Mouse (Mus musculus) left cerebral cortex, adult 2 months (tissue): ENCODE measurements around the gene Rimklb. TPM values are rescaled to one million over a fixed set of nuclear protein-coding genes. Genes with fewer than 3 reads are reported as not detected.
"Not testable (repeated sequence)": the region's sequence is repeated elsewhere in the genome, so short reads cannot be mapped to it uniquely, and the experiment has no call there.

Experiments used
- DNase-seq, 2 experiments: peaks; one replicate each; pipeline ENCODE4 v3.0.0; 2021 to 2022; ENCODE audit warnings: low spot score in 2 of 2, mixed read lengths in 1 of 2; ENCODE audit errors: extremely low spot score in 1 of 2
- H3K27ac ChIP-seq: fragments of 200-600 bp; 2 replicates; pipeline ENCODE4 v1.8.1; 2022
- H3K4me3 ChIP-seq: fragments of 200-600 bp; 2 replicates; pipeline ENCODE4 v1.8.1; 2022
- CTCF ChIP-seq: fragments of 200-600 bp; IDR thresholded peaks from 2 replicates; pipeline ENCODE4 v1.8.1; 2022; ENCODE audit warnings: antibody characterized with exemption, mild to moderate bottlenecking, moderate library complexity
- intact Hi-C: fragments of 180-260 bp; cut with DNase I; formaldehyde crosslinking; loops from one replicate; pipeline ENCODE4 v1.15.1; 2025
- long read RNA-seq, 2 experiments: library from polyadenylated mRNA; stranded (forward); transcript quantifications; one replicate each; pipeline ENCODE4 v2.0.0; 2021; ENCODE audit warnings: borderline mapping rate in 2 of 2
- total RNA-seq, 2 experiments: library from RNA; stranded (reverse); gene quantifications; 2 replicates each; pipeline ENCODE4 v1.2.3; 2021

Rimklb gene
- 10 to 100 TPM; 80.3 to 80.6 TPM for total RNA-seq
- long read RNA-seq, experiment 1, full-length matches to known transcripts: 3 of 11 reads
- long read RNA-seq, experiment 1, partial matches to known transcripts: 4 of 11 reads
- long read RNA-seq, experiment 1, other reads (novel, unspliced or antisense): 4 of 11 reads
- long read RNA-seq, experiment 2, full-length matches to known transcripts: 6 of 19 reads
- long read RNA-seq, experiment 2, partial matches to known transcripts: 9 of 19 reads
- long read RNA-seq, experiment 2, other reads (novel, unspliced or antisense): 4 of 19 reads

GRCm38 (mm10) chr6:122498661-122499060 lies at the start of gene Rimklb:
Gene Rimklb (minus strand): TSS chr6:122498761.
- TF ChIP-seq CTCF: no peak
- no peak for DNase-seq
- intact Hi-C loops: loop anchor here (5.0 kb wide), 2 partner anchors 96 to 166 kb away; no protein-coding TSS in a partner anchor
- H3K4me3 ChIP-seq: no peak within 1 kb of the TSS
- H3K27ac ChIP-seq: no peak within 1 kb of the TSS

- no peak for TF ChIP-seq CTCF
- DNase-seq: no peak
- intact Hi-C loops: no loop called here
- no peak overlapping the region for H3K4me3 ChIP-seq
- no peak overlapping the region for H3K27ac ChIP-seq
Measured at GRCm38 (mm10) chr6:122545948-122546347, 47.4 kb upstream of the Rimklb start.

- H3K27ac ChIP-seq: no peak overlapping the region
- H3K4me3 ChIP-seq: no peak overlapping the region
- no peak for DNase-seq
- intact Hi-C loops: no loop called here
- no peak for TF ChIP-seq CTCF
Measured at GRCm38 (mm10) chr6:122545289-122545882, 46.8 kb upstream of the Rimklb start.

- intact Hi-C loops: no loop called here
- H3K27ac ChIP-seq: no peak overlapping the region
- DNase-seq: no peak
- TF ChIP-seq CTCF: no peak
- no peak overlapping the region for H3K4me3 ChIP-seq
Measured at GRCm38 (mm10) chr6:122544672-122545071, 46.1 kb upstream of the Rimklb start.

- DNase-seq: no peak
- intact Hi-C loops: no loop called here
- Histone ChIP-seq H3K4me3 (no peak overlapping the region), H3K27ac (no peak overlapping the region)
- TF ChIP-seq CTCF: no peak
Measured at GRCm38 (mm10) chr6:122543574-122543973, 45.0 kb upstream of the Rimklb start.

- H3K4me3 ChIP-seq, DNase-seq, intact Hi-C loops, H3K27ac ChIP-seq: not testable (repeated sequence)
Measured at GRCm38 (mm10) chr6:122542459-122542858, 43.9 kb upstream of the Rimklb start.

GRCm38 (mm10) chr6:122539564-122539963 lies 41.0 kb upstream of the Rimklb start:
- no peak overlapping the region for H3K4me3 ChIP-seq
- TF ChIP-seq CTCF: no peak
- intact Hi-C loops: no loop called here
- no peak for DNase-seq
- H3K27ac ChIP-seq: peak overlapping the region; percentile 64

GRCm38 (mm10) chr6:122534032-122534431 lies 35.5 kb upstream of the Rimklb start:
- no peak for DNase-seq
- Histone ChIP-seq H3K27ac (no peak overlapping the region), H3K4me3 (no peak overlapping the region)
- TF ChIP-seq CTCF: no peak
- intact Hi-C loops: no loop called here

- no peak for DNase-seq
- no peak for TF ChIP-seq CTCF
- intact Hi-C loops: no loop called here
- H3K27ac ChIP-seq: no peak overlapping the region
- H3K4me3 ChIP-seq: no peak overlapping the region
Measured at GRCm38 (mm10) chr6:122532883-122533302, 34.3 kb upstream of the Rimklb start.

- no peak for TF ChIP-seq CTCF
- DNase-seq: no peak
Measured at GRCm38 (mm10) chr6:122531466-122532174, 33.1 kb upstream of the Rimklb start.

GRCm38 (mm10) chr6:122528136-122528535 lies 29.6 kb upstream of the Rimklb start:
- Histone ChIP-seq H3K4me3 (no peak overlapping the region), H3K27ac (no peak overlapping the region)
- peak; percentile 20 for TF ChIP-seq CTCF
- intact Hi-C loops: no loop called here
- no peak for DNase-seq

More at GRCm38 (mm10) chr6:122531466-122532174, 33.1 kb upstream of the Rimklb start:
- H3K27ac ChIP-seq: no peak overlapping the region
- no peak overlapping the region for H3K4me3 ChIP-seq
- intact Hi-C loops: no loop called here

- no peak for DNase-seq
- no peak for TF ChIP-seq CTCF
- intact Hi-C loops: no loop called here
- H3K4me3 ChIP-seq: no peak overlapping the region
- H3K27ac ChIP-seq: no peak overlapping the region
Measured at GRCm38 (mm10) chr6:122527596-122527995, 29.0 kb upstream of the Rimklb start.
